ENCODE assay signal across 8 mouse cellular contexts in genomic region chr15:93275623-93276022, GRCm38 (mm10). TPM values are rescaled to one million over a fixed set of nuclear protein-coding genes. Genes with fewer than 3 reads are reported as not detected.
DNase-seq lines count a peak whose midpoint lies in the region; ATAC-seq lines count a peak whose summit lies in the region.

No protein-coding gene starts in this region.

- H3K36me3 ChIP-seq in heart, embryonic 13.5 days, result peaks cover 12% of the 10 kb centered on the region
- no peaks in the 10 kb centered on the region; the same call in 1 of the 2 replicates for H3K36me3 ChIP-seq in embryonic facial prominence, embryonic 15.5 days
- H3K36me3 ChIP-seq in intestine, embryonic 16.5 days (ENCODE audit: control insufficient read depth, insufficient read depth, low read length), result no peaks in the 10 kb centered on the region

- H3K9me3 ChIP-seq in heart, embryonic 13.5 days, result no peaks in the 10 kb centered on the region
- H3K9me3 ChIP-seq in embryonic facial prominence, embryonic 15.5 days (replicated peaks), result no peaks in the 10 kb centered on the region
- H3K9me3 ChIP-seq in intestine, embryonic 16.5 days (ENCODE audit: control insufficient read depth, low read length), result no peaks in the 10 kb centered on the region

- no peak for DNase-seq in heart, adult 9 months (ENCODE audit: low spot score in 2 of 2)
- DNase-seq in ES-CJ7 (ENCODE audit: low read depth, low spot score), result peak; percentile 55
- DNase-seq in cerebellum, adult 8-10 months, result no peak
- DNase-seq in layer of hippocampus, postnatal 14 days (ENCODE audit: low spot score in 2 of 2), result no peak

- no peak for ATAC-seq in heart, embryonic 13.5 days (ENCODE audit: extremely low read depth, insufficient number of reproducible peaks, low FRiP score, low TSS enrichment)
- ATAC-seq in embryonic facial prominence, embryonic 15.5 days (ENCODE audit: insufficient number of reproducible peaks, low FRiP score, low TSS enrichment, low read depth), result peak; percentile 32
- ATAC-seq in intestine, embryonic 16.5 days, result peak; percentile 59
- ATAC-seq in megakaryocyte progenitor cell, adult 5-6 weeks (replicated peaks; ENCODE audit: poor library complexity), result peak; percentile 58

- peak overlapping the region; percentile 99 for H3K4me2 ChIP-seq in heart, embryonic 13.5 days
- peak overlapping the region; percentile 88 for H3K4me2 ChIP-seq in embryonic facial prominence, embryonic 15.5 days (replicated peaks)
- H3K4me2 ChIP-seq in intestine, embryonic 16.5 days (ENCODE audit: low read depth, low read length), result peak overlapping the region; percentile 95

- peak overlapping the region; percentile 82 for H3K27ac ChIP-seq in heart, embryonic 13.5 days (replicated peaks)
- H3K27ac ChIP-seq in embryonic facial prominence, embryonic 15.5 days (replicated peaks), result peak overlapping the region; percentile 94
- H3K27ac ChIP-seq in intestine, embryonic 16.5 days (ENCODE audit: low read length), result peak overlapping the region; percentile 84

- under 1% methylated on average over 21 of the region's 21 CpGs for WGBS in heart, embryonic 13.5 days
- WGBS in embryonic facial prominence, embryonic 15.5 days, result under 1% methylated on average over 21 of the region's 21 CpGs
- 1% methylated on average over 21 of the region's 21 CpGs for WGBS in intestine, embryonic 16.5 days

- H3K4me3 ChIP-seq in heart, embryonic 13.5 days, result peak overlapping the region; percentile 82
- H3K4me3 ChIP-seq in embryonic facial prominence, embryonic 15.5 days (replicated peaks), result peak overlapping the region; percentile 79
- H3K4me3 ChIP-seq in intestine, embryonic 16.5 days (ENCODE audit: low read length), result peak overlapping the region; percentile 68

- peak overlapping the region; percentile 76 for H3K9ac ChIP-seq in heart, embryonic 13.5 days
- peak overlapping the region; percentile 27 for H3K9ac ChIP-seq in embryonic facial prominence, embryonic 15.5 days
- peak overlapping the region; percentile 70 for H3K9ac ChIP-seq in intestine, embryonic 16.5 days (ENCODE audit: low read depth, low read length)

- no peaks in the 10 kb centered on the region for H3K27me3 ChIP-seq in heart, embryonic 13.5 days (replicated peaks)
- H3K27me3 ChIP-seq in embryonic facial prominence, embryonic 15.5 days, result no peaks in the 10 kb centered on the region
- H3K27me3 ChIP-seq in intestine, embryonic 16.5 days (replicated peaks; ENCODE audit: control insufficient read depth, insufficient read depth, low read length), result no peaks in the 10 kb centered on the region

- peaks cover 36% of the 10 kb centered on the region for H3K4me1 ChIP-seq in heart, embryonic 13.5 days
- H3K4me1 ChIP-seq in embryonic facial prominence, embryonic 15.5 days, result peaks cover 19% of the 10 kb centered on the region
- H3K4me1 ChIP-seq in intestine, embryonic 16.5 days (ENCODE audit: control insufficient read depth, insufficient read depth, low read length), result peaks cover 22% of the 10 kb centered on the region

RNA-seq across cellular contexts. Expression of gene Gxylt1, which starts 0.6 kb away (rescaled TPM):
- polyA plus RNA-seq in heart, embryonic 13.5 days (2015; fragmentation: Nextera tagmentation; extraction: Ambion mirVana), result 7.0 and 8.5 TPM in 2 replicates
- 12.5 and 13.4 TPM in 2 replicates for polyA plus RNA-seq in embryonic facial prominence, embryonic 15.5 days (2015; fragmentation: Nextera tagmentation; extraction: Ambion mirVana)
- polyA plus RNA-seq in intestine, embryonic 16.5 days (2015; fragmentation: Nextera tagmentation; extraction: Ambion mirVana), result 7.0 and 7.3 TPM in 2 replicates
- total RNA-seq in megakaryocyte progenitor cell, adult 5-6 weeks (2015), result 24.4 and 26.4 TPM in 2 replicates
- total RNA-seq in megakaryocyte progenitor cell, adult 5-6 weeks (2017), result 36.5 and 42.5 TPM in 2 replicates
- total RNA-seq in layer of hippocampus, postnatal 14 days (2021), result 1 to 10 TPM; 9.1 to 10.0 TPM
